Mouse (Mus musculus) macrophage (primary cell): ENCODE measurements around the gene E130208F15Rik. TPM values are rescaled to one million over a fixed set of nuclear protein-coding genes. Genes with fewer than 3 reads are reported as not detected.

Experiments used
- H3K27ac ChIP-seq: fragments of 350-480 bp; formaldehyde crosslinking; 2 replicates; pipeline ENCODE4 v1.9.0; 2021
- H3K36me3 ChIP-seq: fragments of 350-480 bp; formaldehyde crosslinking; 2 replicates; pipeline ENCODE4 v1.9.0; 2021; ENCODE audit errors: inconsistent target
- H3K4me3 ChIP-seq: fragments of 350-480 bp; formaldehyde crosslinking; 2 replicates; pipeline ENCODE4 v1.9.0; 2021; ENCODE audit errors: inconsistent target
- H3K79me2 ChIP-seq: fragments of 350-480 bp; formaldehyde crosslinking; 2 replicates; pipeline ENCODE4 v1.9.0; 2021; ENCODE audit errors: inconsistent target
- WGBS: methylation state at CpG from one replicate; pipeline ENCODE4 v1.1.7; 2026; ENCODE audit warnings: inconsistent platforms; ENCODE audit not compliant: missing documents; 5-methylcytosine and 5-hydroxymethylcytosine counted together
- polyA plus RNA-seq: library from polyadenylated mRNA; stranded (reverse); fragments of 250-400 nt; gene quantifications from 3 replicates; pipeline ENCODE4 v1.2.4, GENCODE M21; 2018; ENCODE audit warnings: inconsistent platforms
- total RNA-seq, 78 experiments: library from RNA; depleted of rRNA; stranded (reverse); fragments of 250-400 nt; gene quantifications; 1 replicate in 9 of 78; 2 replicates in 24 of 78; 3 replicates in 43 of 78; 4 replicates in 2 of 78; pipeline ENCODE4 v1.2.4; 2018; ENCODE audit warnings: inconsistent platforms in 56 of 78

The E130208F15Rik gene
- 1 to 10 TPM in 16 of 26 experiments, under 1 TPM in 7, not detected in 3; 0.53 to 3.4 (median 1.4) TPM for total RNA-seq (2018; cell fraction: chromatin; rRNA removed)
- total RNA-seq (2018; cell fraction: cytosol; rRNA removed) = 1 to 10 TPM in 1 of 26 experiments, under 1 TPM in 25; 0.14 to 1.5 (median 0.41) TPM
- 1 to 10 TPM in 19 of 26 experiments, under 1 TPM in 7; 0.44 to 4.2 (median 1.8) TPM for total RNA-seq (2018; cell fraction: nucleus; rRNA removed)
- 0.33 to 0.57 TPM (median 0.33 TPM) in 3 replicates for polyA plus RNA-seq

DNA sequence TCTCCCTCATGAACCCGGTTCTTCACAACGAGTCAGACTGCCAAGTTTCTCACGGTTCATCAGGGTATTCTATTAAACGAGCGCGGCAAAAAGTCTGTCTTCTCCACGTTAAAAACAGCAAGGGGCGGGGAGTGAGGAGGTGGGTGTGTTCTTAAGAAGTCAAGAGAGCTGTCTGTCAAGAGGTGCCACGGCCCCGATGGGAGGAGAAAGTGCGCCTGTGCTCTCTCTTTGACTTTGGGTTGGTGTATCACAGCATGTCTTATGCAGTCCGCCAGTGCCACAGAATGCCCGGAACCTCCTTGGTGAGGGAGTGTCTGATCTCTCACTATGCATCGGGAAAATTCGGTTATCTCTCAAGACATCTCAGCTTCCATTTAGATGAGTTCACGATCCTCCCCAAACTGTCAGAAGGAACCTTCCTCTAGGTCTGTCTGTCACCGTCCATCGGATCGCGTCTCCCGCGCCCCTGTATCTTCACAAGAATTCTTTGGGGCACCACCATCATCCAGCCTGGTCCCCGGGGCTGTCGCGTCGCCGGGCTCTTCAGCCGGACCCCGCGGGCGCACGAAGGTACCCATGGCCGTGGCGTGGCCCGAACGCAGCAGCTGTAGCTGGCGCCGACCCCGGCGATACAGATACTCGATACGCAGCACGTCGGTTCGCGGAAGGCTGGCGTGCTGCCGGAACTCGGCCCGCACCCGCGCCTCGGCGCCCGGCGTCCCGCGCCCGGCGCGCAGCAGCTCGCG is at the start of gene E130208F15Rik:
E130208F15Rik (plus strand) TSS at position 202 of the 746 bp plus-strand sequence.
- Histone ChIP-seq H3K79me2 (no peaks in the 10 kb centered on the region), H3K36me3 (no peaks in the 10 kb centered on the region), H3K4me3 (peak within 1 kb of the TSS; percentile 43), H3K27ac (peak within 1 kb of the TSS; percentile 64)
- under 1% methylated on average over 62 of the region's 63 CpGs for WGBS

DNA sequence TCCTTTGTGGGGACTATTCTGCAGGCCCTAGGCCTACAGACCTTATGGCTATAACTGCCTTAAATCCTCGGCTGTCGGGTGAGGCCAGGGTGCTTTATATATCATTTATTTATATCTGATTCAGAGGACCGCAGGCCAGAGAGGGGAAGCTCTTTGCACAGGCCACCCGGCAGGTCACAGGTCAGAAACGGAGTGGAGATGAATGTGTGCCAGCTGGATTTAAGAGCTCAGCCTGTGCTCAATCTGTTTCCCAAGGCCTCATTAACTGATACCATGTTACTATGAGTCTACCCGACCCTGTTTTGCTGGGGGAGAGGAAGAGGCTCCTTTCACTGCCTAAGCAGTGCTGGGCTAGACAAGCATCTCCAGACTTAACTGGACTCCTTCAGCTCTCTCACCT is 47.2 kb upstream of the E130208F15Rik start:
- Histone ChIP-seq H3K4me3 (no peak overlapping the region), H3K27ac (no peak overlapping the region), H3K36me3 (peaks cover 27% of the 10 kb centered on the region; the same call in 1 of the 2 replicates), H3K79me2 (peaks cover 50% of the 10 kb centered on the region)
- WGBS = 95% methylated on average over 6 of the region's 6 CpGs

DNA sequence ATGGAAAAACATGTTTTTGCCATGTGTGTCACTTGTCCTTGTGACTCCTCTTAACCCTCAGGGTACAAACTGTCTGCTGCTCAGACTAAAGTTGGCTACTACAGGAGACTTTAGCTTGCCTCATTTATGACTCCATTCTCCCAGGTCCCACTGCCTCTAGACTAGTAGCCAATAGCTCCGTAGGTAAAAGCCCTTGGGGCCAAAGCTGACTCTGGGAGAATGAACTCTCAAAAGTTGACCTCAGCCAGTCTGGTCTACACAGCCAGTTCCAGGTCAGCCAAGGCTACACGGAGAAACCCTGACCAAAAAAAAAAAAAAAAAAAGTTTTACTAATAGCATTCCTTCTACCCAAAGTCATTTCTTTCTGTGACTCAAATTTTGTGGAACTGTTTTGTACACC is 42.6 kb upstream of the E130208F15Rik start:
- 39% methylated on average over 2 of the region's 2 CpGs for WGBS
- Histone ChIP-seq H3K4me3 (peak overlapping the region; percentile 64), H3K79me2 (peaks cover 50% of the 10 kb centered on the region), H3K36me3 (no peaks in the 10 kb centered on the region), H3K27ac (peak overlapping the region; percentile 98)

DNA sequence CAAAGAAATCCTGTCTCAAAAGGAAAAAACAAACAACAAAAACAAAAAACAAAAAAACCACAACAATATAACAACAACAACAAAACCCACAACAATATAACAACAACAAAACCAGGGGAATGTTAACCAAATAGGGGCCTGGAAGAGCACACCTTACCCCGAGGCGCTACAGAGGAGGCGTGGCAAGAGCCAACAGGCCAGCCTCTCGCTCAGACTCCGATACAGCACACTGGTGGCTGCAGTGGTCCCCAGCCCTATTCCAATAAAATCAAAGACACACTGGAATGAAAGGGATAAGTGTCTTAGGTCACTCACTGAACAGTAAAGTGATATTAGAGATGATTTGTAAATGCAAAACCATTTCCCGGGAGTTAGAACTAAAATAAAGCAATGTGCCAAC is 42.0 kb upstream of the E130208F15Rik start:
- H3K79me2 ChIP-seq = peaks cover 47% of the 10 kb centered on the region
- no peaks in the 10 kb centered on the region for H3K36me3 ChIP-seq
- peak overlapping the region; percentile 64 for H3K4me3 ChIP-seq
- H3K27ac ChIP-seq = peak overlapping the region; percentile 98
- 3% methylated on average over 6 of the region's 6 CpGs for WGBS

DNA sequence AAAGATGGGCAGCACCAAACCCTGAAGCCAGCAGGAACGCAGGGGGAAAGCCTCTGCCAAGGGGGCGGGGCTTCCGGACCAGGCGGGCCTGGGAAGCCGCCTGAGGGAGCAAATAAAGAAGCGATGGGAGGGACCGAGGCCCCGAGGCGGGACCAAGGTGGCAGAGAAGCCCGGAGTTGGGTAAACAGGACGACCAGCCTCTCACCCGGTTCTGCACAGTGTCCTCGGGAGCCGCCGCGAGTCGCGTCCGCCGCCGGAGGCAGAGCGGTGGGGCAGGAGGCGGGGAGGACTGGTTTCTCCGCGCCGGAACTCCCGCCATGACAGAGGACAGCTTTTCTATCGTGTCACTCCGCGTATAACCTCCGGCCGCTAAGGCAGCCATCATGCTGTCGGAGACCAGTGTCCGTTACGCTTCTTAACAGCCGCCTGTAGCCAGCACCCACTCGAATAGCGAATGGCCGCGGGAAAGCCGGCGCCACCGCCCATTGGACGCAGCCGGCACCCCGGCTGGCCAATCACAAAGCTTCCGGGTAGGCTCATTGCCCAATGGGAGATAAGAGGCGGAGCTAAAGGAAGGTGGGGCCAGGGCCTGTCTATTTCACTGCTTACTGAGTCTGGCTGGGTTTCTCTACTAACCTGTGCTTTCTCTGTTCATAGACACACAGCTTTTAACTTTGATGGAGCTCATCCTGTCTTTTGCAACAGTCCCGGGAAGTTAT is 41.4 kb upstream of the E130208F15Rik start, which contains the start of the genes Thap8 and Wdr62:
Thap8 (plus strand) TSS at position 144 of the 719 bp plus-strand sequence.
Wdr62 (minus strand) TSS at position 469 of the 719 bp plus-strand sequence.
- Histone ChIP-seq H3K27ac (peak within 1 kb of the TSS; percentile 98), H3K36me3 (no peaks in the 10 kb centered on the region), H3K79me2 (peaks cover 41% of the 10 kb centered on the region), H3K4me3 (peak within 1 kb of the TSS; percentile 64)
- WGBS = 1% methylated on average over 48 of the region's 49 CpGs

DNA sequence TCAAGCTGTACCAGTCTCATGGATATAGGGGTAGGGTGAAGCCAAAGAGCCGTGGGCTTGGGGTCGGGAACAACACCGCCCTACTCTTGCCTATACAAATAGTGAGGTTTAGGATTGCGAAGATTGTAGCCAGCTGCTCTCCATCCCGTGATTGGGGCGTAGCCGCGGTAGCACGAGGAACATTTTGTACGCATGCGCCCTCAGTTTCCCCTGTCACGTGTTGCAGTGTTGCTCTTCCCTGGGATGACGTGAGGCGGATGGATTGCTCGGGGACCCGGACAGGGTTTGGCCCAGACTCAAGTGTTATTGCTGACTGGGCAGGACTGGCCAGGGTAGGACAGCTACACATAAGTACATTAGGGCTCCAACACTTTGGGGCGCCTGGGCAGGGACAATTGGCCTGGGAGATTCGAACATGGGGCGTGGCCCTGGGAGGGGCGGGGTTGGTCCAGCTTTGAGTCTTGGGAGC is 40.8 kb upstream of the E130208F15Rik start:
- Histone ChIP-seq H3K79me2 (peaks cover 35% of the 10 kb centered on the region), H3K36me3 (no peaks in the 10 kb centered on the region), H3K4me3 (peak overlapping the region; percentile 64), H3K27ac (peak overlapping the region; percentile 98)
- WGBS = 0% methylated on average over 20 of the region's 20 CpGs

DNA sequence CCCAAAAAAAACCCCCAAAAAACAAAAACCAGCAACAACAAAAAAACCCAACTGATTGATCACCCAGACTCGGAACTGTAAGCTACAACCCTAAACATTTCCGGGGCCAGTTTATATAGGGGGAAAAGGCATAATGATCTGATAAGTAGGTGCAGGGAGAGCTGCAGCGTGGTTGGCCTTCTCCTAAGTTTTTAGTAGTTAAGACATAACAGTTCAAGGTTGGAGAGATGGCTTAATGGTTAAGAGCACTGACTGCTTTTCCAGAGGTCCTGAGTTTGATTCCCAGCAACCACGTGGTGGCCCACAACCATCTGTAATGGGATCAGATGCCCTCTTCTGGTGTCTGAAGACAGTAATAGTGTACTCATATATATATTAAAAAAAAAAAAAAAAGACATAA is 40.0 kb upstream of the E130208F15Rik start:
- Histone ChIP-seq H3K79me2 (peaks cover 27% of the 10 kb centered on the region), H3K36me3 (no peaks in the 10 kb centered on the region), H3K27ac (no peak overlapping the region), H3K4me3 (no peak overlapping the region)
- WGBS = 97% methylated on average over 3 of the region's 4 CpGs

DNA sequence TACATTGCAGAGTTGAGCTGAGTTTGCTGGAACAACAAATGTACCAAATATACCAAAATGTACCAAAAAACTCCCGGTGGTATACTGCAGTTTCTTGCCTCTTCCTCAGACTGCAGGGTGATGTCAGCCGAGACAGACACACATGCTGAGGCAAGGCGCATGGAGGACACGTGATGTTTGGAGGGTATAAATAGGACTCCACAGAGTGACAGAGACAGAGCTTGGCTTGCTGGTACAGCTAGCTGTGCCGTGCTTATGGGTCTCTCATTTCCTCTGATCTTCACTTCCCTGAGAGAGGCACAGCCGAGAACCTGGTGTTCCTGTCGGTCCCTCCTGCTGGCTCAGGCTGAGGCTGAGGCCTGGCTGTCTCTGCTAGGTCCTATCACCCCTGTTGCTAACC is 38.8 kb upstream of the E130208F15Rik start:
- 90% methylated on average over 7 of the region's 7 CpGs for WGBS
- H3K27ac ChIP-seq = no peak overlapping the region
- peaks cover 14% of the 10 kb centered on the region for H3K79me2 ChIP-seq

DNA sequence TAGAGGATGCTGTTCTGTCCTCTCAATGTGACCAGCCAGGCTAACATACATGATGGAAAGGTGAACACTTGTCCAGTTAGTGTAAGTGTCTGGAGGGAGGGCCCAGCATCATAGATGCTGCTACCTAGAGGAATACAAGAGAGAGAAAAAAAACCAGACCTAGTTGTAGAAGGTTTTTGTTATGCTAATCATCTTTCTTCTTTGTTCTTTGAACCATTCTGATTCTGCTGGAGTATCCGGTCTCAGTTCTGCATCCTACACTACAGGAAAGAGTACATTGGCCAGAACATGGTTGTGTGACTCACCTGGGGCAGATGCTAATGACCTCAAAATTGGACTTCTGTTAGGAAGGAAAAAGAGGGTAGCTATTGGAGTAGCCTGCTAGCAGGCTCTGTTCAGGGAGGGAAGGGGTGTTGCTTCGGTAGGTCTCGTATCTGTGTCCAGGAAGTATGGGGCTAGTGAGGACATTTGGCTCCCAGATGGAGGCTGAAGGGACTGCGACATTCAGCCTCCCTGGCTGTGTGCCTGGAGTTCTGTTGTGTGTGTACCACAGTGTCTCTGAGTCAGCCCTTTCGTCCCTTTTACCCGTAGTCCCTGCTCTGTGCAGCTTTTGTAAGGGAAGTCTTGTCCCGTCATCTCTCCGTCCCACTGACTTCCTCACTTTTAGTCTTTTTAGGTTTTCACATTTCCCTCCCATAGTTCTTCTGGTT is 34.7 kb upstream of the E130208F15Rik start:
- Histone ChIP-seq H3K36me3 (no peaks in the 10 kb centered on the region), H3K4me3 (no peak overlapping the region), H3K27ac (no peak overlapping the region), H3K79me2 (no peaks in the 10 kb centered on the region)
- WGBS = 49% methylated on average over 8 of the region's 8 CpGs

More for the DNA sequence above, 38.8 kb upstream of the E130208F15Rik start:
- no peaks in the 10 kb centered on the region for H3K36me3 ChIP-seq
- no peak overlapping the region for H3K4me3 ChIP-seq

DNA sequence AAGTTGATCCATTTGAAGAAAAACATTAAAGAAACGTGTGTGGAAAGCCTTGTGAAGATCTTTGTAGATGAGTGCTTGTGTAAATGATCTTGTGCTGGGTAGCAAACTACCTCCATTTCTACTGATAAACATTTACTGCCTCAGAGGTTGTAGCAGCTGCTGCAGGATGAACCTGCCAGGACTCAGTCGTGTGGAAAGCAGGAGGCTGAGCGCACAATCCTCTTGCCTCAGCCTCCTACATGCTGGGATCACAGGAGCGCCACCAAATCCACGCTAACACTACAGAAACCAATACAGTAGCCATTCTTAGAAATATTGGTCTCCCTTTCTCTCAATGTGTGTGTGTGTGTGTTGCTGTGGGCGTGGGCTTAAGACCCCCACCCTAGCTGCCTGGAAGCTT is 33.5 kb upstream of the E130208F15Rik start:
- H3K4me3 ChIP-seq = no peak overlapping the region
- H3K36me3 ChIP-seq = no peaks in the 10 kb centered on the region
- H3K27ac ChIP-seq = no peak overlapping the region
- 85% methylated on average over 4 of the region's 6 CpGs for WGBS
- H3K79me2 ChIP-seq = no peaks in the 10 kb centered on the region

DNA sequence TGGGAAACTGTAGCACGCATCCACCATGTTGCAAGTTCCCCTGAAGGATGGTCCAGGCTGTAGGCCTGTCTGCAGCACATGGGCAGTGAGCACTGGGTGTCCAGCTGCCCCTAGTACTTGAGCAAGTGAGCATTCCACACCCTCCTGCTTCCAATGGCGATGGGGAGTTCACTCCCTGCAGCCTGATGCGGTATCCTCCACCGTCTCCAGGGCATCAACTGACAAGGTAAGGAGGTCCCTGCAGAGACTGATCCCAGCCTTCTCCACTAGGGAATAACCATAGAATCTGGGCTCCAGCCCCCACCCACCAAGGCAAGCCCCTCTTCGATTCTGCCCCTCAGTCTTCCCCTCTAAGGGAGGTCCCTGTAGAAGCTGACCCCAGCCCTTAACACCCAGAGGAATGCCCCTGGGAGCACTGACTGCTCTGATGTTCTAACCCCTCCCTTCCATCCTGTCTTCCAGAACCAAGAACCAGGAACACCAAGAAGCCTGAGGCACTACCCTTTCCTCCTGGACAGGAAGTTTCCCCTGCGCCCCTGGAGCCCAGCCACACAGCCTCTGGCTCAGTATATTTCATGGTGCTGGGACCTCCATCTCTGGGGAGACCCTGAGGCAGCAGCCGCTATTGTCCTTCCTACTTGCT is 32.3 kb upstream of the E130208F15Rik start:
- Histone ChIP-seq H3K4me3 (no peak overlapping the region), H3K79me2 (no peaks in the 10 kb centered on the region), H3K27ac (no peak overlapping the region), H3K36me3 (no peaks in the 10 kb centered on the region)
- WGBS = 89% methylated on average over 7 of the region's 7 CpGs

DNA sequence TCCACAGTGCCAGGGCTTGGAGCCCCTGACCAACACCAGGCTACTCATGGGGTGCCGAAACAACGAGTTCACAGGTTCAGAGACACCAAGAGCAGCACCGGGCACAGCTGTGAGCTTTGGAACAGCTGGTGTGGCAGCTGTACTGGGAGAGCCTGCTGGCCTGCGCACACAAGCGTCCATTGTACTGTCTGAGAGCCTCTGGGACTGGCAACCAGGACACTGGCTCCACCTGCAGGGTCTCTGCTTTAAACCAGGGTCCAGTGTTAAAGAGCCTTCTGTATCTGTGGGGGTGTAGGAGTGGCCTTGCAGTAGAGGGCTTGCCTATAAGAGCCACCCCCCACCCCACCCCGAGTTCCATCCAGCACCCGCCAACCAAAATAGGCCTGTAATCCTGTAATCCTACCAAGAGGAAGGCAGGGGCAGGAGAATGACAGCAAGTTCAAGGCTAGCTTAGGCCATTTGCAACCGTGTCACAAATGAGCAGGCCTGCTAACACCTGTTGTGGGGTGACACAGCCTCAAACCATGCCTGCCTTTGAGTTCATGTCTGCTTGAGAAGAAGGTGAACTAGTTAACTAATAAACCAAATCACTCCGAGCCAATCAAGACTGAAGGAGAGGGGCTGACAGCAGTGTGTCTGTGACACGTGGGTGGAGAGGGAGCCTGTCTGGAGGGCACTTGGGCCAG is 31.7 kb upstream of the E130208F15Rik start:
- no peaks in the 10 kb centered on the region for H3K36me3 ChIP-seq
- 88% methylated on average over 10 of the region's 10 CpGs for WGBS
- no peak overlapping the region for H3K27ac ChIP-seq
- H3K79me2 ChIP-seq = no peaks in the 10 kb centered on the region
- no peak overlapping the region for H3K4me3 ChIP-seq
